Mouse (Mus musculus) urinary bladder, adult 18-20 months (tissue): ENCODE results near the gene Tusc2.

Experiments used
- DNase-seq, 2 experiments: peaks; one replicate each; pipeline ENCODE4 v3.0.0; 2022; ENCODE audit warnings: low spot score in 2 of 2, mixed read lengths in 2 of 2

Gene Tusc2

DNA sequence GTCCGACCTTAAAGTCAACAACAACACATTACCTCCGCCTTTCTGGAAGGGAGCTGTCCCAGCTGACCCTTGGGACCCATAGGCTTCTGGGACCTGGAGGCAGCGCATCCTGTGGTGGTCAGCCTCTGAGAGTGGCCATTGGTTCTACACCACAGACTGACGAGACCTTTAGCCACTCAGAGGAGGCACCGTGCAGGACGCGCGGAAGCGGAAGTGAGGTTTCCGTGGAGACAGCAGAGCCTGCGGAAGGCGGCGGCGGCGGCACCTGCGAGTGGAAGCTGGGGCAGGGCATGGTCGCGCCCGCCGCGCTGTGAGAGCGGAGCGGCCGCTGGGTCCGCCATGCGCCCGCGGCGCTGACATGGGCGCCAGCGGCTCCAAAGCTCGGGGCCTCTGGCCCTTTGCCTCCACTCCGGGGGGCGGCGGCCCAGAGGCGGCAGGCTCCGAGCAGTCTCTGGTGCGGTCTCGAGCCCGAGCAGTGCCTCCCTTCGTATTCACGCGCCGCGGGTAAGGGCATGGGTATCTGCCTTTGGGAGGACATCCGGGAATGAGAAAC is at the start of gene Tusc2:
Tusc2 (plus strand) TSS at position 227 of the 553 bp plus-strand sequence.
- DNase-seq, result peak; percentile 91 to 93

DNA sequence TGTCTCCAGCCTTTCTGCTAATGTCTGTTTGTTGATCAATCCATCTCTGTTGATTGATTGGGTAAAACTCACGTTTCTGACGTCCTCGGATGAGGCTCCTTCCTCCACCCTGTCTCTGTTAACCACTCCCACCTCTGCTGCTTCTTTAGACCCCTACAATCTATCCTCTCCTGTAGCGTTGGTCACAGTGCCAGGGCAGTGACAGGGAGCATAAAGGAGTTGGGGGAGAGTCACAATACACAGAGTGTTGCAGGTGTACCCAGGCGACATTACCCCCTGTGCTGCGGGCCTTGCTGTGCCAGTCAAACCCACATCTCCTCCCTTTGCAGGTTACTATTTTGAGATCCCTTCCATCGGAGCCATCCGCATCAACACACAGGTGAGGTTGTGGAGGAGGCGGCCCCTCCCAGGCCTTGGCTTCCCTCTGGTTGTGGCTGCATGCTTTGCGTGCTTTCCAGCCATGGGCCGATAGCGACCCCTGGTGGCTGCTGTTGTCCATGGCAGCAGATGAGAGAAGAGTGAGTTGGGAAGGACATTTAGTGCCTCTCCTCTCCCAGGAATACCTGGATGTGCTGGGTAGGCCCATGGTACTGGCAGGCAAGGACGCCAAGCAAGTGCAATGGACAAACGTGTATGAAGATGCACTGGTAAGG is 48.6 kb upstream of the Tusc2 start:
- peak; percentile 62 to 75 for DNase-seq

- no peak for DNase-seq
Measured at GRCm38 (mm10) chr9:107520331-107520730, 42.7 kb upstream of the Tusc2 start.

- DNase-seq, result no peak
Measured at GRCm38 (mm10) chr9:107521190-107521589, 41.9 kb upstream of the Tusc2 start.

DNA sequence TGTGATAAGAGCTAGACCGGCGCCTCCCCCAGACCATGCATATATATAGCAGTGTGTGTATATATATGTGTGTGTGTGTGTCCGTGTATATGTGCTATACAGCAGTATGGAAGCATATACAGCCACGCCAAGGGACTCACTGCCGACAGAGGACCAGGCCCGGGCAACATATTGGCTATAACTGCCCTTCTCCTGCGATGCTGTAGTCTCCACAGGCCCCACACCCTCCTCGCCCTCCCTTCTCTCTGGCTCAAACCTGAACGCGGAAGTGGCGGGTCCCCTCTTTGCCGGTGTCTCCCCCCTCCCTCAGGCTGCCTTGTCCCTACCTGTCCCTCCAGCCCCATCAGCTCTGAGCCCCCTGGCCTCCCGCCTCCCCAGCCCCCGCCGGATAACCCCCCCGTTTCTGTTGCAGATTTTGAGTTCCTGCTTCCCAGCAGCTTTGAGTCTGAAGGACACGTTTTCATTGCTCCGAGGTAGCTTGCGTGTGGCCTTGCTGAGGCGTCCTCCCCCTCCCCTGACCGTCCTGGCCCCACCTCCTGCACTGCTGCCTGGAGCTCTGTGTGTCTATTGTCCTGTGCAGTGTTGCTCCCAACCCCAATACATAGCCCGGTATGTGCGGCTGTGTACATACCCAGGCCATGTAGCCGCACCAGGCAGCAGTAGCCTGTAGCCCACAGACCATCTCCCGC is 41.2 kb upstream of the Tusc2 start:
- DNase-seq, result no peak

DNA sequence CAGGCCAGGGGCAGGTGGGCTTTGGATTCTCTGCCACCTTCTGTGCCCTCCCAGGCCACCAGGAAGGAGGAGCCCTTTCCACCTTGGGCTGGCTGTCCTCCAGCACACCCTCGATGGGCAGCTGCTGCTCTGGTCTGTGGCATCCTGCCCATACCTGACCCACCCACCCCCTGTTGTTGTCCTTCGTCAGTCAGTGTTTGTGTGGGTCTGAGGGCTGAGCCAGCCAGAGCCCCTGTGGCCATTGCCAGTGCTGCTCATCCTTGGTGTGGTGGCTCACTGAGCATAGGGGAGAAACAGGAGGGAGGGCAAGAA is 40.7 kb upstream of the Tusc2 start:
- DNase-seq, result no peak

DNA sequence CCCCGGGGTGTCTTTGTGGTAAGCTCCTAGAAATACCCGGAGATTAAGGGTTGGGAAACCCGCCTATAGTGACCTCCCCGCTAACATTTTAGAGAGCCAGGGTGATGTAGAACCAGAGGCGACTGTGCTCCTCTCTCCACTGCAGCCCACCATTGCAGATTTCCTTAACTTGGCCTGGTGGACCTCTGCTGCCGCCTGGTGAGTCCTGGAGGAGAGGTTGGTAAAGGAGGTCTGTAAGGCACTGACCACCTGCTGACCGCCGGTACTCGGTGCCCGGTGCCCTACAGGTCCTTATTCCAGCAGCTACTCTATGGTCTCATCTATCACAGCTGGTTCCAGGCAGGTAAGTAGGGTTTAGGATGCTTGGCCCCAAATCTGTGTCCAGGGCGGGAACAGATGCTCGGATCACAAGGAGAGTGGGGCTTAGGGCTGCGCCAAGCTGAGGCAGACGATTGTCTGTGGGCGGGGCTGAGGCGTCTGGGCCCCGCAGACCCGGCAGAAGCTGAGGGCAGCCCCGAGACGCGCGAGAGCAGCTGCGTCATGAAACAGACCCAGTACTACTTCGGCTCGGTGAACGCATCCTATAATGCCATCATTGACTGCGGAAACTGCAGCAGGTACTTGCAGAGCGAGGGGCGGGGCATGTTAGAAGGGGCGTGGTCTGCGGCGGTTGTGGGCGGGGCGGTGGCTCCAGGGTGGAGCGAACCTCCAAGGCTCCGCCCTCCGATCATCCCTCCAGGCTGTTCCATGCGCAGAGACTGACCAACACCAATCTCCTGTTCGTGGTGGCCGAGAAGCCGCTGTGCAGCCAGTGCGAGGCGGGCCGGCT is 36.6 kb upstream of the Tusc2 start:
- peak; percentile 54 to 78 for DNase-seq

DNA sequence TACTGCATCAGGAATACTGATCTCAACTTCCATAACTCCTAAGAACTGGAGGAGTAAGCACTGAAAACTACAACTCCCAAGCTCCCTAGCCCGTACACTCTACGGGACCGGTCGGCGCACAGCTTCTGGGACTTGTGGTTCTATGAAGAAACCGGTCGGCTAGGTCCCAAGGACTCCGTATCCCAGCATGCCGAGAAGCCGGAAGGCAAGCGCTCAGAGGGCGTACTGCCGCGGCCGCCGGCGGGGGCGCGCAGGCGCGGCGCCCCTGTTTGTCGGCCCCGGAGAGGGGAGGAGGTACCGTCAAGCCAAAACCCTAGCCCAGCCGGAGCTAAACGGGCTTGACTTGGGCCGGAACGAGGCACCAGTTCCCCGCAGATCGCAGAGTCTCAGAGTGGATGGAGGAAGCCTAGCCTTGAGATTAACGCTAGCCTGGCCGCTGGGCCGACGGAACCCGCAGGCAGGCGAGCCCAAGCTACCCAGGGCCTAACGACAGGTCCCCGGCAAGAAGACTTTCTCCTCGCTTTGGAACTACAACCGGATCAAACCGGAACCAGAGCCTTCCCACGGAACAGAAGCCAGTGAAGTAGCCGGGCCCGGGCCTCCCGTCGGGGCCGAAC is 29.2 kb upstream of the Tusc2 start, which contains the start of gene Tmem115:
Tmem115 (plus strand) TSS at position 155 of the 617 bp plus-strand sequence.
- peak; percentile 80 to 92 for DNase-seq

DNA sequence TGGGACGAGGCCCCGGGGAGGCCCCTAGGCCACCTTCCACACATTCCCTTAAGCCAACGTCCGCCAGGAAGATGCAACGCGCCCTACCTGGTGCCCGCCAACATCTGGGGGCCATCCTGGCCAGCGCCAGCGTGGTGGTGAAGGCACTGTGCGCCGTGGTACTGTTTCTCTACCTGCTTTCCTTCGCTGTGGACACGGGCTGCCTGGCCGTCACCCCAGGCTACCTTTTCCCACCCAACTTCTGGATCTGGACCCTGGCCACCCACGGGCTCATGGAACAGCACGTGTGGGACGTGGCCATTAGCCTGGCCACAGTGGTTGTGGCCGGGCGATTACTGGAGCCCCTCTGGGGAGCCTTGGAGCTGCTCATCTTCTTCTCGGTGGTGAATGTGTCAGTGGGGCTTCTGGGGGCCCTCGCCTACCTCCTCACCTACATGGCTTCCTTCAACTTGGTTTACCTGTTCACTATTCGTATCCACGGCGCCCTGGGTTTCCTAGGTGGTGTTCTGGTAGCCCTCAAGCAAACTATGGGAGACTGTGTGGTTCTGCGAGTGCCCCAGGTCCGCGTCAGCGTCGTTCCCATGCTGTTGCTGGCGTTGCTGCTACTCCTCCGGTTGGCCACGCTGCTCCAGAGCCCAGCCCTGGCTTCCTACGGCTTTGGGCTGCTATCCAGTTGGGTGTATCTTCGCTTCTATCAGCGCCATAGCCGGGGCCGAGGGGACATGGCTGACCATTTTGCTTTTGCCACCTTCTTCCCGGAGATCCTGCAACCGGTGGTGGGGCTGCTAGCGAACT is 28.4 kb upstream of the Tusc2 start:
- DNase-seq, result no peak

GRCm38 (mm10) chr9:107538231-107538630 is 24.8 kb upstream of the Tusc2 start:
- DNase-seq, result no peak

DNA sequence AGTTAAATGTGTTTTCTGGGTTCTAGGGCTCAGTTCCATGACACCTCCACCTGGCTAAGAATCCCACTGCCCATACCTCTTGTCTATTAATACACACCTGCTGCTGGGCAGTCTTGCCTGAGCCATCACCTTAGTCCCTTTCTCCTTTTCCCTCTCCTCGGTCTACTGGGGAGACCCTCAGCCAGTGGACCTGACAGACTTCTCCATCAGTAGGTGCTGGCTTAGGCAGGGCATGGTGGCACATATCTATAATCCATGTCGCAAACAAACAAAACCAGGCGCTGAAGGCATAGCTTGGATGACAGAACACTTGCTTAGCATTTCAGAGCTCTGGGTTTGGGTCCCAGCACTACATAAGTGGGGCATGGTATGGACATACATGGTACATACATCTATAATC is 24.3 kb upstream of the Tusc2 start:
- DNase-seq, result no peak

- DNase-seq, result no peak
Measured at GRCm38 (mm10) chr9:107539940-107540339, 23.1 kb upstream of the Tusc2 start.

GRCm38 (mm10) chr9:107540420-107540819 is 22.6 kb upstream of the Tusc2 start:
- no peak for DNase-seq

DNA sequence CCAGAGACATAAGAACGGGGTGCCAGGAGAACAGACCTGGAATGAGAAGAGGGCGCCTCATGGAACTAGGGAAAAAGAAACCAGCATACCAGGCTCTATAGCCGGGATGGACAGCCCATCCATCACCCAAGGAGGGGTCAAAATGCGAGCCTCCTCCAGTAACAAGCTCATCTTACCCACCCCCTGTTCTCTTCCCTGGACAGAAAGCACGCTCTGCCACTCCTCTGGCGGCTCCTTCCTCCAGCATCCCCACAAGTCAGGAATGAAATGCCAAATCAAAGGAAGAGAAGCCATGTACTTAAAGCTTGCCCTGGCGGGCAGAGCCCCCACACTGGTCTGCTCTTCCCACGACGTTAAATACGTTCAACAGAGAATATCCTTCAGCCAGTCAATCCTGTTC is 22.1 kb upstream of the Tusc2 start:
- no peak for DNase-seq

- peak; percentile 92 for DNase-seq
Measured at GRCm38 (mm10) chr9:107541474-107542351, 21.3 kb upstream of the Tusc2 start, which contains the start of the genes Cyb561d2 and Nprl2. TSS of gene Cyb561d2 (minus strand) at chr9:107542193. TSS of gene Nprl2 (plus strand) at chr9:107542226.

- no peak for DNase-seq
Measured at GRCm38 (mm10) chr9:107542352-107542686, 20.7 kb upstream of the Tusc2 start.

- DNase-seq, result no peak
Measured at GRCm38 (mm10) chr9:107542721-107543120, 20.3 kb upstream of the Tusc2 start.

GRCm38 (mm10) chr9:107543299-107543698 is 19.8 kb upstream of the Tusc2 start:
- DNase-seq, result no peak

GRCm38 (mm10) chr9:107544196-107544700 is 18.8 kb upstream of the Tusc2 start:
- no peak for DNase-seq

DNA sequence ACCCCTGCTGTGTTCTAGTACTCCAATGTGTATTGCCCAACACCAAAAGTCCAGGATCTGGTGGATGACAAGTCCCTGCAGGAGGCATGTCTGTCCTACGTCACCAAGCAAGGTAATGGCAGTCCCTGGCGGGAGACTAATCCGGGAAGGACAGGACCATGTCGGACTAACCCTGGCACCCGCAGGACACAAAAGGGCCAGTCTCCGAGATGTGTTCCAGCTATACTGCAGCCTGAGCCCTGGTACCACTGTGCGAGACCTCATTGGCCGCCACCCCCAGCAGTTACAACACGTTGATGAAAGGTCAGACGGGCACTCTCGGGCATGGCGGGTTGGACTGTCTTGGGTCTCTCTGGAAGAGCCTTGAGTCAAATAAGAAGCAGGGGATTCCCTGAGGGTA is 18.3 kb upstream of the Tusc2 start:
- no peak for DNase-seq
